Mouse (Mus musculus): ENCODE measurements around the gene Add3. TPM values are rescaled to one million over a fixed set of nuclear protein-coding genes. Genes with fewer than 3 reads are reported as not detected.

Gene Add3
- not detected in 2 replicates for polyA plus RNA-seq (2012; ENCODE audit: insufficient read depth, insufficient read length, low replicate concordance, missing spikeins)

DNA sequence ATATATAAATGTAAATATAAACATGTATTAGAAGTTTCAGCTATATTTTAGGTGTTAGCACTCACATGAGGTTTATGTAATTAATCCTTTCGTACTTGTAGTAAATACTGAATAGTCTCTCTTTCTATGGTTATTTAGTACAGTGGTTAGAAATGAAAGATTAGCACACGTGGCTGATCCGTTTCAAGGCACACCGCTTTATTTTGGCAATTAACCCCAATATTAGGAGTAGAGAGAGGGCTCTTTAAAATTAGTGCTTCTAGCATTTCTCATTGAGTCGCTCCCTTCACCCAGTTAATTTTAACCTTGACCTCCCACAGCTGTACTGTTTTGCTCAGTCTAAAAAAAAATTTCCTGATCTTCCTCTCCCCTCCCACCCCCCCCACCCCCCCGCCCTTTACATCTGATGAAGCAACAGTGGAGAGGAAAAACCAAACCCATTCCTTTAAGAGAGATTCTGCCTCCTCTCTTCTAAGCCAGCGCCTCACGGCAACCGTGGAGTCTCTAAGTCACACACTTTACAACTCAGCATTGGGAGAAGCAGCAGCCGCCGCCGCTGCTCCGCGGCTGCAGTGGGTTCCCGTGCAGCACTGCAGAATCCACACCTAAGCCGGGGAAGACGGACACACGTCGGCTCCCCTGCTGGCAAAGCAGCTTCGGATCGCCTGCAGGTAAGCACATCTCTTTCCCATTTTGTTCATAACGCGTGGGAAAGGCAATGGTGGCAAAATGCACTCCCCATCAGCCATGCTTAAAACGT is at the start of gene Add3:
Gene Add3 (plus strand): TSS at position 400 of the 760 bp plus-strand sequence.
- 2% methylated on average over 24 of the region's 24 CpGs for WGBS
- no peak for TF ChIP-seq CTCF (IDR thresholded peaks at IDR 0.05; ENCODE audit: insufficient read depth, low read depth, low read length)
- 0 out of 2 replicates have a peak, but pooled peaks have one; percentile 26 for TF ChIP-seq POLR2A (IDR thresholded peaks at IDR 0.05; ENCODE audit: insufficient read depth, low read depth, low read length)
- H3K27ac ChIP-seq (ENCODE audit: insufficient read depth, low read depth, low read length) = peak within 1 kb of the TSS; percentile 96
- peak within 1 kb of the TSS; percentile 73 for H3K4me3 ChIP-seq (ENCODE audit: insufficient read depth, low read depth, low read length)
- no peaks in the 10 kb centered on the region; the same call in 1 of the 2 replicates for H3K4me1 ChIP-seq (ENCODE audit: control insufficient read depth, insufficient read depth, low read length)

DNA sequence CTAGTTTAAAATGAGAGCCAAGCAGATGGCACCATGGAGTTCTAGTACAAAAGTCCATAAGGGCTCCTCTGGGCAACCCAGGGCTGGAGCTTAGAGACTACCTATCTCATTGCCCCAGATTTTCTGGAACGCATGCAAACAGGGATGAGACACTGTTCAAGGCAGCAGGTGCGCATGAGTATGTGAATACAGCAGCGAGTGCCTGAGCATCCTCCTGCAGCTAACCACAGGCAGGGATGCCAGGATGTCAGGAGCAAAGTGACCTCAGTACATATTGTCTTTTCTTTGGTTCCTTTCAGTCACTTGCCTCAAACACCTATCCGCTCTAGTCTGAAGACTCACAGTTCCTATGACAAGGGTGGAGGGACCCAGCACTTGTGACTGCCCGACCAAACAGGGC is 49.6 kb upstream of the Add3 start:
- Histone ChIP-seq H3K4me3 (ENCODE audit: insufficient read depth, low read depth, low read length) (no peak overlapping the region), H3K4me1 (ENCODE audit: control insufficient read depth, insufficient read depth, low read length) (peaks cover 7% of the 10 kb centered on the region), H3K27ac (ENCODE audit: insufficient read depth, low read depth, low read length) (no peak overlapping the region)
- 95% methylated on average over 5 of the region's 5 CpGs for WGBS
- TF ChIP-seq CTCF (IDR thresholded peaks at IDR 0.05; ENCODE audit: insufficient read depth, low read depth, low read length) (no peak), POLR2A (IDR thresholded peaks at IDR 0.05; ENCODE audit: insufficient read depth, low read depth, low read length) (no peak)

DNA sequence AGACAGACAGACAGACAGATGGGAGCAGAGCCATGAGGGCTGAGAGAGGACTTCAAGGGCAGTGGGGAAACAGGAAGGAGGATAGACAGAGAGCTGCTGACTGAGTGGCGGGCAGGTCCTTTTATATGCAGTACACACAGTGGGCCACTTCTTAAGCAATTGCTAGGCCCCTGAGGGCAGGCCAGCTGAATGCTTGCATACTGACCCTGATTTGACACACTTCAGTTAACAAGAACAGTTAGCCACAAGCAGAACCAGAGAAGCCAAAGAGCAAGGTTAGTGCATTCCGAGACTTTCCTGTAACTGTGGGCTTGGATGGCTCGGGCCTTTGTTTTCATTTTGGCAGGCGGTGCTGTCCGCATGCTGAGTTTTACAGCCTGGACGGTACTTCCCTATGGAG is 48.0 kb upstream of the Add3 start:
- 93% methylated on average over 6 of the region's 6 CpGs for WGBS
- Histone ChIP-seq H3K4me3 (ENCODE audit: insufficient read depth, low read depth, low read length) (no peak overlapping the region), H3K27ac (ENCODE audit: insufficient read depth, low read depth, low read length) (no peak overlapping the region), H3K4me1 (ENCODE audit: control insufficient read depth, insufficient read depth, low read length) (peaks cover 5% of the 10 kb centered on the region)
- TF ChIP-seq POLR2A (IDR thresholded peaks at IDR 0.05; ENCODE audit: insufficient read depth, low read depth, low read length) (no peak), CTCF (IDR thresholded peaks at IDR 0.05; ENCODE audit: insufficient read depth, low read depth, low read length) (no peak)

DNA sequence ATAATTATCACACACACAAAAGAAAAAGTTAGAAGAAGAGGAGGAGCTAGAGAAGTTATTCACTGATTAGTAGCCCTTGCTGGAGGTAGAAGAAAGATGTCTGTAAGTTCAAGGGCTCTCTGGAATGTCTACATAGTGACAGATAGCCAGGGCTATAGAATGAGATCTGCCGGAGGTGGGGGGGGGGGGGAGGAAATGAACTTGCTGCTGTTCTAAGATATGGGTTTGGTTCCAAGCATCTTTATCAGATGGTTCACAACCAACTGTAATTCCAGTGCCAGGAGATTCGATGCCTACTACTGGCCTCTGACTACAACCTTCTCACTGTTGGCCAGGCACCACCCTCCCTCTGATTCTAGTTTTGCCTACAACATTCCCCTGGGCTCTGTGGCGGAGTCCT is 46.9 kb upstream of the Add3 start:
- H3K4me1 ChIP-seq (ENCODE audit: control insufficient read depth, insufficient read depth, low read length) = no peaks in the 10 kb centered on the region
- WGBS = 91% methylated on average over 3 of the region's 3 CpGs
- H3K27ac ChIP-seq (ENCODE audit: insufficient read depth, low read depth, low read length) = no peak overlapping the region
- TF ChIP-seq CTCF (IDR thresholded peaks at IDR 0.05; ENCODE audit: insufficient read depth, low read depth, low read length) (no peak), POLR2A (IDR thresholded peaks at IDR 0.05; ENCODE audit: insufficient read depth, low read depth, low read length) (no peak)
- H3K4me3 ChIP-seq (ENCODE audit: insufficient read depth, low read depth, low read length) = no peak overlapping the region

DNA sequence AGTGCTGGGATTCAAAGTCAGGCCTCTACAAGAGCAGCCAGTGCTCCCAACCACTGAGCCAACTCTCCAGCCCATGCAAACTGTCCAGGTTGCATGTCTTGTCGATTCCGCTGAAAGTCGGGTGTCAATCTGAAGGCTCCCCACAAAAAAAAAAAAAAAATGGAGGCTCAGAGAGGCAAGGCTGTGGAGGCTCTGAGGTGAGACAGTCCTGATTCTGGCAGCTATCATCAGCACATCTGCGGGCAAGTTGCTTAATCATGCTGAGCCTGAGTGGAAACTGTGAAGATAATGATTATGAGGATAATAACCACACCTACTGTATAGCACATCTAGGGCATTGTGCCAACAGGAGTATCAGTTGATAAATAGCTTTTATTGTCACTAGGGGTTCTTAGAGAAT is 45.6 kb upstream of the Add3 start:
- H3K27ac ChIP-seq (ENCODE audit: insufficient read depth, low read depth, low read length) = no peak overlapping the region
- TF ChIP-seq POLR2A (IDR thresholded peaks at IDR 0.05; ENCODE audit: insufficient read depth, low read depth, low read length) (no peak), CTCF (IDR thresholded peaks at IDR 0.05; ENCODE audit: insufficient read depth, low read depth, low read length) (no peak)

DNA sequence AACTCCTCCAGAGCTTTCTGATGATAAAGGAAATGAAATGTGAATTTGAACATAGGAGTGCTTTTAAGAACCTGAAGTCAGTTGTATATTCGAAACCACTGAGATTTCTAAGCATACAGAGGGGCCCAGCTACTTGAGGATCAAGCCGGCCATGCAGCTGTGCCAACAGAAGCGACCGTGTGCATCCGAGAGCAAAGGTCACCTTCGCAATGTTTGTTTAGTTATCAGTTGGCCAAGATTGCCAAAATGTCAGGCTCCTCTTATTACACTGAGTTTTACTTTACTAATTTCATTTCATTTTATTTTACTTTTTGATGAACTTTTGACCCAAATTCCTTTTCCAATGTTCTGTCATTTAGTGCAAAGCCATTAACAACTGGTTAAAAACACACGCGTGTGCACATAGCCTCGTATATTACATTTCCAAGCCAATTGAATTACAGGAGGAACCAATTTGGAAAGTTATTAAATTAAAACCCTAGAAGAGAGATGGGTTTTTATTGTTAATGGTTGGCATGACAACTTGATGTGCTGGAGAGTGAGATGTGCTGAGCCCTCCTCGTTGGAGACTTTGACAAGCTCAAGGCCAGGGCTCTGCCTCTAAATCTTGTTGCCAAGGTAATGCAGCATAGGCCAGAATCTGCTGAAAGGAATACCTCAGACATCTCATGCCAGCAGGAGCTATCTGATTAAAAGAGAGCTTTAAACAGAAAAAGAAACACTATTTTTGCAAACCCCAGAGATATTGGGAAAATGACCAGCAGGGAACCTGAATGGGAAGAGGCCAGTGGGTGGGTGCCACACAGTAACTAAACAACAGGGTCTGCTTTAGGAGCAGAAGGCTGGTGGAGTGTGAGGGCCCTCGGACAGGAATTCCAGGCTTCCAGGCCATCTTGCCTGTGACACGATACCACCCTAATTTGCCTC is 38.6 kb upstream of the Add3 start:
- no peak overlapping the region for H3K4me3 ChIP-seq (ENCODE audit: insufficient read depth, low read depth, low read length)
- TF ChIP-seq CTCF (IDR thresholded peaks at IDR 0.05; ENCODE audit: insufficient read depth, low read depth, low read length) = no peak
- no peak for TF ChIP-seq POLR2A (IDR thresholded peaks at IDR 0.05; ENCODE audit: insufficient read depth, low read depth, low read length)
- H3K27ac ChIP-seq (ENCODE audit: insufficient read depth, low read depth, low read length) = no peak overlapping the region
- 84% methylated on average over 12 of the region's 12 CpGs for WGBS
- no peaks in the 10 kb centered on the region for H3K4me1 ChIP-seq (ENCODE audit: control insufficient read depth, insufficient read depth, low read length)

More for the DNA sequence above, 45.6 kb upstream of the Add3 start:
- WGBS = 88% methylated on average over 4 of the region's 4 CpGs
- no peak overlapping the region for H3K4me3 ChIP-seq (ENCODE audit: insufficient read depth, low read depth, low read length)
- H3K4me1 ChIP-seq (ENCODE audit: control insufficient read depth, insufficient read depth, low read length) = no peaks in the 10 kb centered on the region

DNA sequence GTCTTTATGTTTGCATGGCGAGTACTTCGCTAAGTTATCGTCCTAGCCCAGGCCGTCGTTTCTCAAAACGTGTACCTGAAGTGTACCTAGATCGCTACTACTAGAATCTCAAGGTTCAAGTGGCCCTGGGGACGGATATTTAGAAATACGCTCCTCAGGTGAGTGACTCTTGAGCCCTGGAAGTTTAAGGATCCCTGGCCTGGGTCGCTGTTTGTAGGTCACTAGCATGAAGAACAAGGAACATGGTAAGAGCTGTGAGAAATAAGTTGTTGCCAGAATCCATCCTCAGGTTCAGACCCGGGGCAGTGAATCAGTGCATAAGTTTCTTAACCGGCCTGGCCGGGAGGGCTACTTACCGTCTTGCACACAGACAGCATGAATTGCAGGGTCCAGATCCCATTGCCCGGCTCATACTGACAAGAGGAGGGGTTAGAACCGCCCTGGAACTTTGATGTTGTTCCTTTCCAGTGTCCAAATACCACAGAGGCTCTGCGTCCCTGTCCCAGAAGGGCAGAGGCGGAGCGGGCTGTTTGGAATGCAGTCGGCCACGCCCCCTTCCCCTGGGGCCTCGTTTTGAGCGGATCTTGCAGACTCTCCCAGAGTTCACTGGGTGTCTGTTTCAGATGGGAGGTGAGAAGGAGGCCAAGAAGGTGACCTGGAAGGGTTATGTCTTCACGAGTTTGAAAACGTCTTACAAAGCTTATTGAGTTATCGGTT is 34.7 kb upstream of the Add3 start:
- no peak for TF ChIP-seq POLR2A (IDR thresholded peaks at IDR 0.05; ENCODE audit: insufficient read depth, low read depth, low read length)
- no peak for TF ChIP-seq CTCF (IDR thresholded peaks at IDR 0.05; ENCODE audit: insufficient read depth, low read depth, low read length)
- WGBS = 66% methylated on average over 26 of the region's 26 CpGs

DNA sequence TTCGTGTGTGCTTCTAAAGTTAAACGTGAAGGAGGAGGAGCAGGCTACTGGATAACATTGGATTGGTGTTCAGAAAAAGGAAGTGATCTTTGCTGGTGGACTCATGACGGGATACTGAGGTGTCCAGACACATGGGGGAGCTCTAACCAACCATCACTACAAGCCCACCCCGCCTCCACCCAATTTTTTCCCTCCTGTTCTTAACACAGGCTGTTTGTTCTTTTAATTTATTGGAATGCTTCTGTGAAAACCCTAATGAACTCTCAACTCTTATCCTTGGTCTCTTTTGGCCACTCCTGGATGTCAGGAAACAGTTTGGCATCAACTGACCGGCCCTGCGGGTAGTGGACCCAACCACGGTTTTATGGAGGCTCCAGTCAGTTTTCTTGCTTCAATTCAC is 33.3 kb upstream of the Add3 start:
- TF ChIP-seq POLR2A (IDR thresholded peaks at IDR 0.05; ENCODE audit: insufficient read depth, low read depth, low read length) = no peak
- no peak for TF ChIP-seq CTCF (IDR thresholded peaks at IDR 0.05; ENCODE audit: insufficient read depth, low read depth, low read length)
- H3K4me3 ChIP-seq (ENCODE audit: insufficient read depth, low read depth, low read length) = no peak overlapping the region
- H3K27ac ChIP-seq (ENCODE audit: insufficient read depth, low read depth, low read length) = no peak overlapping the region
- H3K4me1 ChIP-seq (ENCODE audit: control insufficient read depth, insufficient read depth, low read length) = peaks cover 4% of the 10 kb centered on the region; the same call in 1 of the 2 replicates
- 61% methylated on average over 7 of the region's 7 CpGs for WGBS

More for the DNA sequence above, 34.7 kb upstream of the Add3 start:
- no peak overlapping the region for H3K4me3 ChIP-seq (ENCODE audit: insufficient read depth, low read depth, low read length)
- H3K4me1 ChIP-seq (ENCODE audit: control insufficient read depth, insufficient read depth, low read length) = no peaks in the 10 kb centered on the region
- no peak overlapping the region for H3K27ac ChIP-seq (ENCODE audit: insufficient read depth, low read depth, low read length)

All from olfactory bulb, adult 2 months (tissue).